Mouse (Mus musculus) lung, embryonic 16.5 days (tissue): Measurements from ENCODE around the gene Snx25. TPM values are rescaled to one million over a fixed set of nuclear protein-coding genes. Genes with fewer than 3 reads are reported as not detected.

Experiments used
- ATAC-seq: fragments of 200-750 bp; cut with Nextera tagmentation; 2 replicates; pipeline ENCODE4 v1.8.0; 2017; ENCODE audit warnings: low read depth, mild to moderate bottlenecking, moderate library complexity
- H3K27ac ChIP-seq: fragments of 300-500 bp; sonication (generic); 2 replicates; pipeline ENCODE4 v1.5.1; 2014; ENCODE audit warnings: mild to moderate bottlenecking, control low read depth, low read length
- H3K27me3 ChIP-seq: fragments of 300-500 bp; sonication (generic); 2 replicates; pipeline ENCODE4 v1.6.1; 2014; ENCODE audit warnings: low read depth, low read length, mixed read lengths; ENCODE audit not compliant: control insufficient read depth, insufficient read depth
- H3K36me3 ChIP-seq: fragments of 300-500 bp; sonication (generic); 2 replicates; pipeline ENCODE4 v1.6.1; 2014; ENCODE audit warnings: low read length; ENCODE audit not compliant: control insufficient read depth, insufficient read depth
- H3K4me1 ChIP-seq: fragments of 300-500 bp; sonication (generic); replicated peaks from 2 replicates; pipeline ENCODE4 v1.6.1; 2014; ENCODE audit warnings: low read length, mixed read lengths; ENCODE audit not compliant: control insufficient read depth, insufficient read depth
- H3K4me2 ChIP-seq: fragments of 300-500 bp; sonication (generic); 2 replicates; pipeline ENCODE4 v1.6.1; 2014; ENCODE audit warnings: low read depth, low read length, control low read depth
- H3K4me3 ChIP-seq: fragments of 300-500 bp; sonication (generic); 2 replicates; pipeline ENCODE4 v1.5.1; 2014; ENCODE audit warnings: mild to moderate bottlenecking, low read length, control low read depth
- H3K9ac ChIP-seq: fragments of 300-500 bp; sonication (generic); 2 replicates; pipeline ENCODE4 v1.6.1; 2014; ENCODE audit warnings: low read length, control low read depth
- H3K9me3 ChIP-seq: fragments of 300-500 bp; sonication (generic); 2 replicates; pipeline ENCODE4 v1.6.1; 2016; ENCODE audit warnings: low read length; ENCODE audit not compliant: control insufficient read depth
- WGBS: fragments of 180-500 bp; shearing (Covaris S2); extraction: QIAGEN DNeasy Blood & Tissue Kit; methylation state at CpG from one replicate; pipeline ENCODE4 v1.1.7; 2014; 5-methylcytosine and 5-hydroxymethylcytosine counted together
- polyA plus RNA-seq: library from polyadenylated mRNA; unstranded; fragments of >200 nt; fragmentation: Nextera tagmentation; extraction: Ambion mirVana; gene quantifications from 2 replicates; pipeline ENCODE4 v1.2.1, GENCODE M21; 2015

Gene Snx25
- polyA plus RNA-seq, 1 experiment from 2014 or later = 9.4 TPM

- peaks cover 22% of the 10 kb centered on the region for H3K36me3 ChIP-seq
- no peaks in the 10 kb centered on the region for H3K27me3 ChIP-seq
- H3K4me3 ChIP-seq = no peak overlapping the region
- H3K9me3 ChIP-seq = no peaks in the 10 kb centered on the region
- no peak overlapping the region for H3K4me2 ChIP-seq
- WGBS = 43% methylated on average over 3 of the region's 3 CpGs
- no peak for ATAC-seq
- no peak overlapping the region for H3K9ac ChIP-seq
- H3K27ac ChIP-seq = no peak overlapping the region
- no peaks in the 10 kb centered on the region for H3K4me1 ChIP-seq
Observed at GRCm38 (mm10) chr8:45986665-45987064, 165.3 kb downstream of the Snx25 start.

Other genes with a start within 250 kb of the Snx25 start
- not detected in 2 replicates for gene Ccdc110, start 217.5 kb downstream of the Snx25 start, polyA plus RNA-seq
- gene 1700029J07Rik, start 176.9 kb downstream of the Snx25 start, polyA plus RNA-seq = 6.1 and 7.1 TPM in 2 replicates
- gene Ufsp2, start 176.6 kb downstream of the Snx25 start, polyA plus RNA-seq = 82.7 and 90.7 TPM in 2 replicates
- gene Lrp2bp, start 152.9 kb downstream of the Snx25 start, polyA plus RNA-seq = 0.80 and 1.2 TPM in 2 replicates
- gene Ankrd37, start 146.5 kb downstream of the Snx25 start, polyA plus RNA-seq = 37.0 and 56.6 TPM in 2 replicates
- gene Cfap97, start 388 bp downstream of the Snx25 start, polyA plus RNA-seq = 23.3 and 28.5 TPM in 2 replicates
- 421 and 425 TPM in 2 replicates for gene Slc25a4, start 59.1 kb upstream of the Snx25 start, polyA plus RNA-seq
- not detected in 2 replicates for gene Helt, start 142.5 kb upstream of the Snx25 start, polyA plus RNA-seq